Mouse (Mus musculus) megakaryocyte, embryonic 14.5 days (primary cell): ENCODE results near the gene Olfr49. TPM values are rescaled to one million over a fixed set of nuclear protein-coding genes. Genes with fewer than 3 reads are reported as not detected.
"Not testable (repeated sequence)": the region's sequence is repeated elsewhere in the genome, so short reads cannot be mapped to it uniquely, and the experiment has no call there.

ENCODE experiments used
- H3K27me3 ChIP-seq: replicated peaks from 2 replicates; pipeline ENCODE3; 2012; ENCODE audit warnings: inconsistent platforms
- H3K36me3 ChIP-seq: replicated peaks from 2 replicates; pipeline ENCODE3; 2012; ENCODE audit warnings: low read length, inconsistent platforms, mixed read lengths
- H3K4me1 ChIP-seq: 2 replicates; pipeline ENCODE4 v1.6.1; 2012; ENCODE audit warnings: inconsistent platforms
- H3K4me3 ChIP-seq: replicated peaks from 2 replicates; pipeline ENCODE3; 2012; ENCODE audit warnings: moderate library complexity, mild to moderate bottlenecking, inconsistent platforms
- H3K9me3 ChIP-seq: 2 replicates; pipeline ENCODE4 v1.6.1; 2012; ENCODE audit warnings: inconsistent platforms
- FLI1 ChIP-seq: IDR thresholded peaks from 2 replicates; pipeline ENCODE4 v1.6.1; 2012; ENCODE audit warnings: low read length, inconsistent platforms, mixed read lengths
- GATA1 ChIP-seq: IDR thresholded peaks from 3 replicates; pipeline ENCODE4 v1.6.1; 2012; ENCODE audit warnings: mixed read lengths, low read length, inconsistent platforms, borderline replicate concordance
- polyA plus RNA-seq: library from polyadenylated mRNA; stranded (reverse); fragments of >175 nt; gene quantifications from 2 replicates; pipeline ENCODE4 v1.2.3, GENCODE M21; 2012; ENCODE audit warnings: low replicate concordance; ENCODE audit not compliant: insufficient read depth

Olfr49 gene
- polyA plus RNA-seq, 1 experiment = not detected

- H3K36me3 ChIP-seq = peaks cover 41% of the 10 kb centered on the region
- peaks cover 1% of the 10 kb centered on the region for H3K27me3 ChIP-seq
- H3K9me3 ChIP-seq = no peaks in the 10 kb centered on the region
- H3K4me1 ChIP-seq = peaks cover 31% of the 10 kb centered on the region
- peak overlapping the region; percentile 83 for H3K4me3 ChIP-seq
- TF ChIP-seq GATA1 (no peak), FLI1 (no peak)
These were observed 51.8 kb downstream of the Olfr49 start for GRCm38 (mm10) chr14:54232811-54233558.

GRCm38 (mm10) chr14:54232143-54232542 is 52.6 kb downstream of the Olfr49 start:
- Histone ChIP-seq H3K36me3 (peaks cover 34% of the 10 kb centered on the region), H3K27me3 (peaks cover 1% of the 10 kb centered on the region), H3K4me3 (no peak overlapping the region), H3K4me1 (peaks cover 38% of the 10 kb centered on the region), H3K9me3 (no peaks in the 10 kb centered on the region)
- no peak for TF ChIP-seq GATA1

- Histone ChIP-seq H3K4me1 (peaks cover 44% of the 10 kb centered on the region), H3K9me3 (no peaks in the 10 kb centered on the region), H3K36me3 (peaks cover 26% of the 10 kb centered on the region), H3K4me3 (no peak overlapping the region), H3K27me3 (peaks cover 1% of the 10 kb centered on the region)
- TF ChIP-seq FLI1 (no peak), GATA1 (no peak)
These were observed 53.4 kb downstream of the Olfr49 start for GRCm38 (mm10) chr14:54231176-54231956.

GRCm38 (mm10) chr14:54230638-54231150 is 54.0 kb downstream of the Olfr49 start:
- no peaks in the 10 kb centered on the region for H3K9me3 ChIP-seq
- TF ChIP-seq GATA1 (no peak), FLI1 (no peak)
- peaks cover 20% of the 10 kb centered on the region for H3K36me3 ChIP-seq
- H3K4me3 ChIP-seq = no peak overlapping the region
- H3K4me1 ChIP-seq = peaks cover 44% of the 10 kb centered on the region
- H3K27me3 ChIP-seq = peaks cover 1% of the 10 kb centered on the region

- H3K27me3 ChIP-seq, H3K9me3 ChIP-seq, H3K4me3 ChIP-seq: not testable (repeated sequence)
- Histone ChIP-seq H3K4me1 (peaks cover 48% of the 10 kb centered on the region), H3K36me3 (peaks cover 12% of the 10 kb centered on the region)
These were observed 54.9 kb downstream of the Olfr49 start for GRCm38 (mm10) chr14:54229849-54230248.

GRCm38 (mm10) chr14:54228933-54229713 is 55.6 kb downstream of the Olfr49 start:
- Histone ChIP-seq H3K27me3 (peaks cover 4% of the 10 kb centered on the region), H3K9me3 (no peaks in the 10 kb centered on the region), H3K4me3 (no peak overlapping the region), H3K36me3 (peaks cover 4% of the 10 kb centered on the region), H3K4me1 (peaks cover 50% of the 10 kb centered on the region)
- no peak for TF ChIP-seq FLI1
- no peak for TF ChIP-seq GATA1

GRCm38 (mm10) chr14:54228501-54228900 is 56.2 kb downstream of the Olfr49 start:
- TF ChIP-seq FLI1 = no peak
- no peak for TF ChIP-seq GATA1
- Histone ChIP-seq H3K4me3 (peak overlapping the region; percentile 90), H3K9me3 (no peaks in the 10 kb centered on the region), H3K4me1 (peaks cover 45% of the 10 kb centered on the region), H3K27me3 (peaks cover 4% of the 10 kb centered on the region), H3K36me3 (no peaks in the 10 kb centered on the region)

Other genes starting within 250 kb of the Olfr49 start
- gene Dad1, start 30.8 kb downstream of the Olfr49 start, polyA plus RNA-seq = 15.0 and 54.8 TPM in 2 replicates
- gene Abhd4, start 30.8 kb downstream of the Olfr49 start, polyA plus RNA-seq = 17.3 and 19.7 TPM in 2 replicates
- 42.4 and 55.2 TPM in 2 replicates for gene Oxa1l, start 75.9 kb upstream of the Olfr49 start, polyA plus RNA-seq
- gene Slc7a7, start 132.8 kb upstream of the Olfr49 start, polyA plus RNA-seq = 1.6 TPM in 1 of 2 replicates, not detected in the other
- 822 and 954 TPM in 2 replicates for gene Mrpl52, start 142.0 kb upstream of the Olfr49 start, polyA plus RNA-seq
- 2.3 and 20.3 TPM in 2 replicates for gene Mmp14, start 146.7 kb upstream of the Olfr49 start, polyA plus RNA-seq
- 312 and 469 TPM in 2 replicates for gene Lrp10, start 179.2 kb upstream of the Olfr49 start, polyA plus RNA-seq
- gene Rem2, start 191.2 kb upstream of the Olfr49 start, polyA plus RNA-seq = 0.30 and 2.1 TPM in 2 replicates
- gene Prmt5, start 232.6 kb upstream of the Olfr49 start, polyA plus RNA-seq = 45.3 and 47.2 TPM in 2 replicates